Mouse (Mus musculus) midbrain, embryonic 14.5 days (tissue): Measurements from ENCODE around the gene Pptc7. TPM values are rescaled to one million over a fixed set of nuclear protein-coding genes. Genes with fewer than 3 reads are reported as not detected.

ENCODE experiments used
- ATAC-seq: fragments of 200-750 bp; cut with Nextera tagmentation; 2 replicates; pipeline ENCODE4 v1.8.0; 2017; ENCODE audit warnings: moderate number of reproducible peaks, moderate library complexity; ENCODE audit not compliant: low FRiP score, low TSS enrichment
- DNase-seq: peaks from one replicate; pipeline ENCODE4 v3.0.0-alpha.2; 2015
- H3K27ac ChIP-seq: fragments of 300-500 bp; sonication (generic); replicated peaks from 2 replicates; pipeline ENCODE4 v1.5.1; 2014; ENCODE audit warnings: mild to moderate bottlenecking, low read depth, low read length, moderate library complexity
- H3K27me3 ChIP-seq: fragments of 300-500 bp; sonication (generic); 2 replicates; pipeline ENCODE4 v1.6.1; 2014; ENCODE audit warnings: low read length, control low read depth, mixed read lengths; ENCODE audit not compliant: control insufficient read depth, insufficient read depth
- H3K36me3 ChIP-seq: fragments of 300-500 bp; sonication (generic); 2 replicates; pipeline ENCODE4 v1.6.1; 2014; ENCODE audit warnings: low read length, control low read depth; ENCODE audit not compliant: control insufficient read depth, insufficient read depth
- H3K4me1 ChIP-seq: fragments of 300-500 bp; sonication (generic); 2 replicates; pipeline ENCODE4 v1.6.1; 2014; ENCODE audit warnings: mild to moderate bottlenecking, antibody characterized with exemption, low read length, control low read depth; ENCODE audit not compliant: control insufficient read depth, insufficient read depth
- H3K4me2 ChIP-seq: fragments of 300-500 bp; sonication (generic); 2 replicates; pipeline ENCODE4 v1.6.1; 2014; ENCODE audit warnings: mild to moderate bottlenecking, low read length, moderate library complexity
- H3K4me3 ChIP-seq: fragments of 300-500 bp; sonication (generic); replicated peaks from 2 replicates; pipeline ENCODE4 v1.5.1; 2014; ENCODE audit warnings: low read depth, low read length
- H3K9ac ChIP-seq: fragments of 300-500 bp; sonication (generic); replicated peaks from 2 replicates; pipeline ENCODE4 v1.6.1; 2014; ENCODE audit warnings: mild to moderate bottlenecking, low read length, moderate library complexity
- H3K9me3 ChIP-seq: fragments of 300-500 bp; sonication (generic); 2 replicates; pipeline ENCODE4 v1.6.1; 2016; ENCODE audit warnings: low read length, control low read depth, mixed read lengths; ENCODE audit not compliant: control insufficient read depth
- WGBS: fragments of 180-500 bp; shearing (Covaris S2); extraction: QIAGEN DNeasy Blood & Tissue Kit; methylation state at CpG from one replicate; pipeline ENCODE4 v1.1.7; 2014; 5-methylcytosine and 5-hydroxymethylcytosine counted together
- polyA plus RNA-seq: library from polyadenylated mRNA; unstranded; fragments of >200 nt; fragmentation: Nextera tagmentation; extraction: Ambion mirVana; gene quantifications from 2 replicates; pipeline ENCODE4 v1.2.1, GENCODE M21; 2014

Pptc7 gene
- polyA plus RNA-seq, result 8.5 and 9.1 TPM in 2 replicates

DNA sequence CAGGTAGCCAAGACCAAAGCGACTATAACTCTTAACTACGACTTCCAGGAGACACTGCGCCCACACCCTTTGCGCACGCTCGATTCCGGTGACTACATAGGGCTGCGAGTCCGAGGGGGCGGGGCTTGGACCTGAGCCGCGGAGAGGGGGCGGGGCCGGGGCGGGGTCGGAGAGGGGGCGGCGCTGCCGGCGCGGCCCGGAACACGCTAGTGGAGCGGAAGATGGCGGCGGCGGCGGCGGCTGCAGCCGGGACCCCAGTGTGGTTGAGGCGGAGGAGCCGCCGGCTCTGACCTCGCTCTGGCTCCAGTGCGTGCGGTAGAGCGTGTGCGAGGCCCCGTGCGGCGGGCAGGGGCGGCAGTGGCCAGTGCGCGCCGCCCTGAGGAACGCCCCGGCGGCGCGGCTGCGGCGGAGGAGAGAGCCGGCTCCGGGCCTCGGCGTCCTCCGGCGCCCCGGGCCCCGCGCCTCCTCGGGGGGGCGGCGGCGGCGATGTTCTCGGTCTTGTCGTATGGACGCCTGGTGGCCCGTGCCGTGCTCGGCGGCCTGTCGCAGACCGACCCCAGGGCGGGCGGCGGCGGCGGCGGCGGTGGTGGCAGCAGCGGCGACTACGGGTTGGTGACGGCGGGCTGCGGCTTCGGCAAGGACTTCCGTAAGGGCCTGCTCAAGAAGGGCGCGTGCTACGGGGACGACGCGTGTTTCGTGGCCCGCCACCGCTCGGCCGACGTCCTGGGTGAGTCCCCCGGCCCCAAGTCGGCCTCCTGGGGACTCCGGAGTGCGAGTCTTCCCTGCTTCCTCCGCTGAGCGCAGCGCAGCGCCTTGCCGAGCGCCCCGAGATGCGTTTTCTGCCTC, at the start of gene Pptc7:
Pptc7 (plus strand) TSS at position 183 of the 846 bp plus-strand sequence.
- H3K27ac ChIP-seq, result peak within 1 kb of the TSS; percentile 90
- peak within 1 kb of the TSS; percentile 88 for H3K9ac ChIP-seq
- no peaks in the 10 kb centered on the region for H3K27me3 ChIP-seq
- WGBS, result under 1% methylated on average over 112 of the region's 114 CpGs
- H3K4me1 ChIP-seq, result peaks cover 16% of the 10 kb centered on the region
- no peaks in the 10 kb centered on the region for H3K36me3 ChIP-seq
- no peaks in the 10 kb centered on the region for H3K9me3 ChIP-seq
- ATAC-seq, result peak; percentile 96
- peak within 1 kb of the TSS; percentile 84 for H3K4me2 ChIP-seq
- peak within 1 kb of the TSS; percentile 98 for H3K4me3 ChIP-seq
- DNase-seq, result peak; percentile 97

DNA sequence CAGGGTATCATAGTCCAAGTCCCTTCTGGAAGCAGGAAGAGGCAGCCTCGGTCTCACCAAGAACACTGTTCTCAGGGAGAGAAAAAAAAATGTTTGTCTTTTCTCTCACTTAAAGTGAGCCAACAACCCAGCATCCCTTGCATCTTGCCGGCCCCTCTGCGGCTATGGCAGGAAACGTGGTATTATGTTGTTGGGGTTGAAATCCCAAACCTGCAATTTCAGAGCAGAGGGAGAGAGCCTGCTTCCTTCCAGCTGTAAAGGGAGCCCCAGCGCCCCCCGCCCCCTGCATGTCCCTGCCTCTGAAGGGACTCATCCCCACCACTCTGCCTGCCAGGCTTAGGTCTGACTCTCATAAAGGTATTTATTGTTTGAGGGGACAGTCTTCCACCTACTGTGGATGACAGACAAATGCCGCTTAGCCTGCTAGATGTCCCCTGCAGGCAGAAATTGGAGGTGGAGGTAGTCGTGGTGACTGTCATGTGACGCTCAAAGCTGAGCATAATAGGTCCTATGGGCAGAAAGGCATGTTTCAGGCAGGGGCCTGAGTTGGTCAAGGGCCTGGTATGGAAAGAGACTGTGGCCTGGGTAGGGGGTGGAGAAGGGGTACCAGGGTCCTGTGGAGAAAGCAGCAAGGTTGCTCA, 48.8 kb upstream of the Pptc7 start:
- Histone ChIP-seq H3K27ac (no peak overlapping the region), H3K4me2 (no peak overlapping the region), H3K4me1 (no peaks in the 10 kb centered on the region), H3K9ac (no peak overlapping the region), H3K9me3 (no peaks in the 10 kb centered on the region), H3K27me3 (no peaks in the 10 kb centered on the region), H3K4me3 (no peak overlapping the region), H3K36me3 (peaks cover 5% of the 10 kb centered on the region)
- WGBS, result 77% methylated on average over 9 of the region's 9 CpGs
- ATAC-seq (no peak), DNase-seq (no peak)

GRCm38 (mm10) chr5:122237200-122237599, 47.0 kb upstream of the Pptc7 start:
- DNase-seq, result no peak
- Histone ChIP-seq H3K9me3 (no peaks in the 10 kb centered on the region), H3K27ac (no peak overlapping the region), H3K9ac (no peak overlapping the region), H3K36me3 (peaks cover 24% of the 10 kb centered on the region), H3K4me3 (no peak overlapping the region), H3K4me1 (no peaks in the 10 kb centered on the region), H3K27me3 (no peaks in the 10 kb centered on the region), H3K4me2 (no peak overlapping the region)
- 68% methylated on average over 5 of the region's 5 CpGs for WGBS
- no peak for ATAC-seq

DNA sequence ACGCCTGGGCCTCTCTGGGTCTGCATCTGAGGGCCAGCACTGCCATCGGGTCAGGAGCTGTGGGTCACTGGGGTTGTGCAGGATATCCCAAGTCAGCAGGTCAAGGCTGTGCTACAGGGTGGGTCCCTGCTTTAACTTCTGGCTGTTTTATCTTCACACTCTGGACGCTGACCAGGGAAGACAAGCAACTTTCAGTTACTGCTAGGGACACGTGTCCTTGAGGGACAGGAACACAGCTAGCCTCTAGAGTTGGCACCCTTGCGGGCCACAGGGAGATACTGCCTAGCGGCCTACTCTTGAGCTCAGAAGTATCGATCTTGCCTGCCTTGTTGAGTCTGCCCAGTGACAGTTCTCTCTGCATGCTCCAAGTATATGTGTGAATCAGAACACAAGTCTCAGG, 44.5 kb upstream of the Pptc7 start:
- Histone ChIP-seq H3K4me3 (no peak overlapping the region), H3K36me3 (peaks cover 31% of the 10 kb centered on the region), H3K9me3 (no peaks in the 10 kb centered on the region), H3K9ac (no peak overlapping the region), H3K27ac (no peak overlapping the region), H3K4me1 (no peaks in the 10 kb centered on the region), H3K4me2 (no peak overlapping the region), H3K27me3 (no peaks in the 10 kb centered on the region)
- no peak for DNase-seq
- WGBS, result 90% methylated on average over 7 of the region's 7 CpGs
- no peak for ATAC-seq

DNA sequence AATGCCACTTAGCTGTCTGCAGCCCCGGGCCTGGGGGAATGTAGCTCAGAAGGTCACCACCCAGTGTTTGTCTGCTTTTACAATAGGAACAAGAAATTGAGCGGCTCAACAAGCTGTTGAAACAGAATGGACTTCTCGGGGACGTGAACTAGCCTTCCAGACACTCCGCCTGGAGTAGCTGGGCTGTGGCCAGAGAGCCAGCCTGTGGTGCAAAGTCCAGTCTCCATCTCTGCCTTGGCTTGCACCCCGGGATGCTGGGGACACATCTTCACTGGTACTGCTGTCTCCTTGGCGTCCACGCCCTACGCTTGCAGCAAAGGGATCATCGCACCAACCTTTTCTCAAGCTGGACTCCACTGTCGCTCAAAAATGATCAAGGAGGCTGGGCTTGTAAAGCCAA, 43.6 kb upstream of the Pptc7 start:
- no peaks in the 10 kb centered on the region for H3K9me3 ChIP-seq
- no peak overlapping the region for H3K4me3 ChIP-seq
- WGBS, result 91% methylated on average over 11 of the region's 11 CpGs
- H3K27me3 ChIP-seq, result no peaks in the 10 kb centered on the region
- peaks cover 31% of the 10 kb centered on the region for H3K36me3 ChIP-seq
- H3K4me2 ChIP-seq, result no peak overlapping the region
- H3K4me1 ChIP-seq, result no peaks in the 10 kb centered on the region
- no peak overlapping the region for H3K27ac ChIP-seq
- no peak overlapping the region for H3K9ac ChIP-seq
- ATAC-seq (no peak), DNase-seq (no peak)

DNA sequence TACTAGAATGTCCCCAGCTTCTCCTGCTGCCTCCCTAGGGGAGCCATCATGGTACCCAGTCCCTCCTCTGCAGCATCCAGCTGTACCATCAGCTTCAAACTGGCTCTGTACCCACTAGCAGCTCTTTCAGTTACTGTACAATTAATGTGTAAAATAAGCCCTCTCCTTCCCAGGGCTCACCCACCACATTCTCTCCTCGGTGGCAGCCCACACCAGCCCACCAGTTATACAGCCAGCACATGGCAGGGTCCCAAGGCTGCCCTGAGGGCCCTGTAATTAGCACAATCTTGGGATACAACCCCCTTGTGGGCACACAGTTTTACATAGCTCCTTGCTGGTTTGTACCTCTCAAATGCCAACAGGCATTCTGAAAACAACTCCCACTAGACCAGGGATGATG, 43.2 kb upstream of the Pptc7 start:
- no peaks in the 10 kb centered on the region for H3K9me3 ChIP-seq
- H3K27me3 ChIP-seq, result no peaks in the 10 kb centered on the region
- no peak overlapping the region for H3K4me2 ChIP-seq
- no peaks in the 10 kb centered on the region for H3K4me1 ChIP-seq
- no peak overlapping the region for H3K4me3 ChIP-seq
- ATAC-seq (no peak), DNase-seq (no peak)
- no peak overlapping the region for H3K27ac ChIP-seq
- peaks cover 31% of the 10 kb centered on the region for H3K36me3 ChIP-seq
- H3K9ac ChIP-seq, result no peak overlapping the region
- WGBS, result 78% methylated on average over 1 of the region's 1 CpGs

DNA sequence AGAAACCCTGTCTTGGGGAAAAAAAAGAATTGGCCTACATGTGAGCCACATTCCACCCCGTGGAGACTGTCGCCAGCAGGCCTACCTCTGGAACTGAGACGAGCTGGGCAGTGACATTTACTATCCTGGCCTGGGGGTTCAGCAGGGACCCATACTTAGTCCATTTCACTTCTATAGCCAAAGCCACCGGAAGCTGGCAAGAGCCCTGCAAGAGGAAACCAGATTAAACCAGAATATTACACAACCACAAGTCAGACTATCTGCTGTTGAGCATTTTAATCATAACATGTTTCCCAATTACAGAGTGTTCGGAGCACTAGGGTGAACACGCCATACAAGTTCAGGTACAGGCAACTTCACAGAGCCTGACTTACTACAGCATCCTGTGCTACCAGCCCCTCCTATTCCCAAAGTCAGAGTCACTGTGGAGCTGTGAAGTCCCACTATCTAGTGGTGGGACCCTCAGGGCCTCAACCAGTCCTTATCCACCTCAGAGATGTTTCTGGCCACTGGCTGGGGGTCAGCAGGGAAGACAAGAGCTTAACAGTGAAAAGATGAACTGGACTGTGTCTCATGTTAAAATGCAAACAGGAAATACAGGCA, 41.5 kb upstream of the Pptc7 start:
- H3K4me1 ChIP-seq, result no peaks in the 10 kb centered on the region
- H3K4me3 ChIP-seq, result no peak overlapping the region
- no peaks in the 10 kb centered on the region for H3K9me3 ChIP-seq
- WGBS, result 91% methylated on average over 6 of the region's 6 CpGs
- ATAC-seq (no peak), DNase-seq (no peak)
- no peak overlapping the region for H3K9ac ChIP-seq
- H3K27me3 ChIP-seq, result no peaks in the 10 kb centered on the region
- H3K4me2 ChIP-seq, result no peak overlapping the region
- H3K36me3 ChIP-seq, result peaks cover 40% of the 10 kb centered on the region
- no peak overlapping the region for H3K27ac ChIP-seq

DNA sequence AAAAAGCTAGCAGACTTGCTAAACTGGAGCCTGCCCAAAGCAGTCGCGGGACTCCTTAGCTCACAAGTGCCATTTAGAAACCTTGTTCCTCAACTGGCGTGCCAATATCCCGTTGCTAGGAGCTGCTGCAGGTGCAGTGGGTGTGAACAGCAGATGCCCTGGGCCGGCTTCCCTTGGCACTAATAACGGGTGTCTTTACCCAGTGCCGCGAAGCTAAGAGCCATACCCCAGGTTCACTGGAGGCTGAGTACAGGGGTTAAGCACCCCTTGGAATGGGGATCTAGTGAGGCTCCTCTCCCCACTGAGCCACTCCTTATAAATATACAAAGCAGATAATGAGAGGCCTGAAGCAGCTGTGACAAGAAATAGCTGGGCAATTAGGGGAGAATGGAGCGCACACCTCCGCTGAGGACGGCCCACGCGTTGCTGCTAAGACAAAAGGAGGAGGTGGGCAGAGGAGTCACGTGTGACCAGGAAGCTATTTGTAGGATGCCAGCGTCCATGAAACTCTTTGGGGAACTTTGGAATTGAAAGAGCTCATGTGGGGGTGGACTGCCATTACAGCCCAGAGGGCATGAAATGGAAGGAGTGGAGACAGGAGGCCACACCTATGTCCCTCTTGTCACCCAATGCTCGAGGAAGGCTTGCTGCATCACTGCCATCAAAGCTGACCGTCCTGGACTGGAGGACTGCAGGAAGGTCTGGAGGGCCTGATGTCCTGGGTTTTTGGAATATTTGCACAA, 40.2 kb upstream of the Pptc7 start:
- no peaks in the 10 kb centered on the region for H3K9me3 ChIP-seq

More for the DNA sequence above, 40.2 kb upstream of the Pptc7 start:
- Histone ChIP-seq H3K4me2 (no peak overlapping the region), H3K27me3 (no peaks in the 10 kb centered on the region), H3K9ac (no peak overlapping the region), H3K27ac (peak overlapping the region; percentile 28; the same call in 1 of the 2 replicates), H3K4me1 (no peaks in the 10 kb centered on the region), H3K36me3 (peaks cover 50% of the 10 kb centered on the region), H3K4me3 (no peak overlapping the region)
- DNase-seq (peak; percentile 12), ATAC-seq (no peak)
- 74% methylated on average over 17 of the region's 17 CpGs for WGBS
